Mouse (Mus musculus): ENCODE results near the gene Atp6v0a4. TPM values are rescaled to one million over a fixed set of nuclear protein-coding genes. Genes with fewer than 3 reads are reported as not detected.

Gene Atp6v0a4
- polyA plus RNA-seq, 1 experiment from 2014 or later, result not detected

GRCm38 (mm10) chr6:38118341-38118740 lies 6.0 kb downstream of the Atp6v0a4 start:
- Histone ChIP-seq H3K27ac (ENCODE audit: low read depth, low read length) (no peak overlapping the region), H3K36me3 (ENCODE audit: control insufficient read depth, insufficient read depth, low read length) (no peaks in the 10 kb centered on the region), H3K27me3 (ENCODE audit: control insufficient read depth, insufficient read depth, low read length) (no peaks in the 10 kb centered on the region), H3K4me1 (ENCODE audit: control insufficient read depth, insufficient read depth, low read length) (no peaks in the 10 kb centered on the region), H3K4me3 (ENCODE audit: low read depth, low read length) (no peak overlapping the region), H3K9ac (ENCODE audit: low read length) (no peak overlapping the region), H3K9me3 (ENCODE audit: control insufficient read depth, low read length) (no peaks in the 10 kb centered on the region), H3K4me2 (no peak overlapping the region)
- DNase-seq (ENCODE audit: low spot score, missing footprints) (no peak), ATAC-seq (ENCODE audit: low FRiP score) (no peak)
- 89% methylated on average over 6 of the region's 6 CpGs for WGBS

- no peaks in the 10 kb centered on the region for H3K4me1 ChIP-seq (ENCODE audit: control insufficient read depth, insufficient read depth, low read length)
- DNase-seq (ENCODE audit: low spot score, missing footprints) (no peak), ATAC-seq (ENCODE audit: low FRiP score) (no peak)
- no peak overlapping the region for H3K9ac ChIP-seq (ENCODE audit: low read length)
- H3K27me3 ChIP-seq (ENCODE audit: control insufficient read depth, insufficient read depth, low read length), result no peaks in the 10 kb centered on the region
- H3K4me2 ChIP-seq, result no peak overlapping the region
- H3K36me3 ChIP-seq (ENCODE audit: control insufficient read depth, insufficient read depth, low read length), result no peaks in the 10 kb centered on the region
- H3K9me3 ChIP-seq (ENCODE audit: control insufficient read depth, low read length), result no peaks in the 10 kb centered on the region
- H3K27ac ChIP-seq (ENCODE audit: low read depth, low read length), result no peak overlapping the region
- 79% methylated on average over 4 of the region's 4 CpGs for WGBS
- no peak overlapping the region for H3K4me3 ChIP-seq (ENCODE audit: low read depth, low read length)
Measured at GRCm38 (mm10) chr6:38116107-38116770, 8.1 kb downstream of the Atp6v0a4 start.

- ATAC-seq (ENCODE audit: low FRiP score), result no peak
- DNase-seq (ENCODE audit: low spot score, missing footprints), result peak; percentile 65
- no peaks in the 10 kb centered on the region for H3K4me1 ChIP-seq (ENCODE audit: control insufficient read depth, insufficient read depth, low read length)
- WGBS, result 76% methylated on average over 9 of the region's 9 CpGs
- no peak overlapping the region for H3K27ac ChIP-seq (ENCODE audit: low read depth, low read length)
- H3K4me3 ChIP-seq (ENCODE audit: low read depth, low read length), result no peak overlapping the region
- no peak overlapping the region for H3K4me2 ChIP-seq
- no peak overlapping the region for H3K9ac ChIP-seq (ENCODE audit: low read length)
- H3K36me3 ChIP-seq (ENCODE audit: control insufficient read depth, insufficient read depth, low read length), result no peaks in the 10 kb centered on the region
- H3K27me3 ChIP-seq (ENCODE audit: control insufficient read depth, insufficient read depth, low read length), result no peaks in the 10 kb centered on the region
- H3K9me3 ChIP-seq (ENCODE audit: control insufficient read depth, low read length), result no peaks in the 10 kb centered on the region
Measured at GRCm38 (mm10) chr6:38110859-38111258, 13.5 kb downstream of the Atp6v0a4 start.

GRCm38 (mm10) chr6:38109871-38110270 lies 14.5 kb downstream of the Atp6v0a4 start:
- no peaks in the 10 kb centered on the region for H3K27me3 ChIP-seq (ENCODE audit: control insufficient read depth, insufficient read depth, low read length)
- no peak overlapping the region for H3K4me3 ChIP-seq (ENCODE audit: low read depth, low read length)
- H3K36me3 ChIP-seq (ENCODE audit: control insufficient read depth, insufficient read depth, low read length), result no peaks in the 10 kb centered on the region
- no peak overlapping the region for H3K27ac ChIP-seq (ENCODE audit: low read depth, low read length)
- DNase-seq (ENCODE audit: low spot score, missing footprints) (peak; percentile 69), ATAC-seq (ENCODE audit: low FRiP score) (no peak)
- no peak overlapping the region for H3K4me2 ChIP-seq
- no peak overlapping the region for H3K9ac ChIP-seq (ENCODE audit: low read length)
- 24% methylated on average over 9 of the region's 9 CpGs for WGBS
- no peaks in the 10 kb centered on the region for H3K9me3 ChIP-seq (ENCODE audit: control insufficient read depth, low read length)
- no peaks in the 10 kb centered on the region for H3K4me1 ChIP-seq (ENCODE audit: control insufficient read depth, insufficient read depth, low read length)

- H3K9me3 ChIP-seq (ENCODE audit: control insufficient read depth, low read length), result no peaks in the 10 kb centered on the region
- no peaks in the 10 kb centered on the region for H3K36me3 ChIP-seq (ENCODE audit: control insufficient read depth, insufficient read depth, low read length)
- no peak within 1 kb of the TSS for H3K9ac ChIP-seq (ENCODE audit: low read length)
- no peak within 1 kb of the TSS for H3K4me3 ChIP-seq (ENCODE audit: low read depth, low read length)
- 24% methylated on average over 9 of the region's 9 CpGs for WGBS
- DNase-seq (ENCODE audit: low spot score, missing footprints), result peak; percentile 31
- H3K4me2 ChIP-seq, result no peak within 1 kb of the TSS
- ATAC-seq (ENCODE audit: low FRiP score), result no peak
- no peaks in the 10 kb centered on the region for H3K27me3 ChIP-seq (ENCODE audit: control insufficient read depth, insufficient read depth, low read length)
- H3K4me1 ChIP-seq (ENCODE audit: control insufficient read depth, insufficient read depth, low read length), result no peaks in the 10 kb centered on the region
- no peak within 1 kb of the TSS for H3K27ac ChIP-seq (ENCODE audit: low read depth, low read length)
Measured at GRCm38 (mm10) chr6:38109160-38109795, 15.1 kb downstream of the Atp6v0a4 start, which contains the start of gene Tmem213. TSS of gene Tmem213 (plus strand) at chr6:38109255.

- H3K36me3 ChIP-seq (ENCODE audit: control insufficient read depth, insufficient read depth, low read length), result no peaks in the 10 kb centered on the region
- H3K27me3 ChIP-seq (ENCODE audit: control insufficient read depth, insufficient read depth, low read length), result no peaks in the 10 kb centered on the region
- H3K9me3 ChIP-seq (ENCODE audit: control insufficient read depth, low read length), result no peaks in the 10 kb centered on the region
- H3K4me1 ChIP-seq (ENCODE audit: control insufficient read depth, insufficient read depth, low read length), result no peaks in the 10 kb centered on the region
- no peak for ATAC-seq (ENCODE audit: low FRiP score)
- no peak for DNase-seq (ENCODE audit: low spot score, missing footprints)
- WGBS, result 92% methylated on average over 5 of the region's 5 CpGs
- H3K4me2 ChIP-seq, result no peak overlapping the region
- no peak overlapping the region for H3K4me3 ChIP-seq (ENCODE audit: low read depth, low read length)
- no peak overlapping the region for H3K27ac ChIP-seq (ENCODE audit: low read depth, low read length)
- no peak overlapping the region for H3K9ac ChIP-seq (ENCODE audit: low read length)
Measured at GRCm38 (mm10) chr6:38108449-38108848, 15.9 kb downstream of the Atp6v0a4 start.

GRCm38 (mm10) chr6:38105924-38106323 lies 18.5 kb downstream of the Atp6v0a4 start:
- Histone ChIP-seq H3K36me3 (ENCODE audit: control insufficient read depth, insufficient read depth, low read length) (no peaks in the 10 kb centered on the region), H3K27me3 (ENCODE audit: control insufficient read depth, insufficient read depth, low read length) (no peaks in the 10 kb centered on the region), H3K4me1 (ENCODE audit: control insufficient read depth, insufficient read depth, low read length) (no peaks in the 10 kb centered on the region), H3K9me3 (ENCODE audit: control insufficient read depth, low read length) (no peaks in the 10 kb centered on the region), H3K27ac (ENCODE audit: low read depth, low read length) (no peak overlapping the region), H3K4me2 (no peak overlapping the region), H3K4me3 (ENCODE audit: low read depth, low read length) (no peak overlapping the region), H3K9ac (ENCODE audit: low read length) (no peak overlapping the region)
- WGBS, result 91% methylated on average over 9 of the region's 9 CpGs
- DNase-seq (ENCODE audit: low spot score, missing footprints) (no peak), ATAC-seq (ENCODE audit: low FRiP score) (no peak)

GRCm38 (mm10) chr6:38103775-38104174 lies 20.6 kb downstream of the Atp6v0a4 start:
- Histone ChIP-seq H3K9ac (ENCODE audit: low read length) (no peak overlapping the region), H3K36me3 (ENCODE audit: control insufficient read depth, insufficient read depth, low read length) (no peaks in the 10 kb centered on the region), H3K27me3 (ENCODE audit: control insufficient read depth, insufficient read depth, low read length) (no peaks in the 10 kb centered on the region), H3K27ac (ENCODE audit: low read depth, low read length) (no peak overlapping the region), H3K4me2 (no peak overlapping the region), H3K9me3 (ENCODE audit: control insufficient read depth, low read length) (no peaks in the 10 kb centered on the region), H3K4me3 (ENCODE audit: low read depth, low read length) (no peak overlapping the region), H3K4me1 (ENCODE audit: control insufficient read depth, insufficient read depth, low read length) (no peaks in the 10 kb centered on the region)
- DNase-seq (ENCODE audit: low spot score, missing footprints) (no peak), ATAC-seq (ENCODE audit: low FRiP score) (no peak)
- 55% methylated on average over 6 of the region's 6 CpGs for WGBS

- H3K4me1 ChIP-seq (ENCODE audit: control insufficient read depth, insufficient read depth, low read length), result no peaks in the 10 kb centered on the region
- no peaks in the 10 kb centered on the region for H3K9me3 ChIP-seq (ENCODE audit: control insufficient read depth, low read length)
- no peaks in the 10 kb centered on the region for H3K36me3 ChIP-seq (ENCODE audit: control insufficient read depth, insufficient read depth, low read length)
- no peak overlapping the region for H3K4me3 ChIP-seq (ENCODE audit: low read depth, low read length)
- H3K27me3 ChIP-seq (ENCODE audit: control insufficient read depth, insufficient read depth, low read length), result no peaks in the 10 kb centered on the region
- 90% methylated on average over 7 of the region's 7 CpGs for WGBS
- ATAC-seq (ENCODE audit: low FRiP score) (no peak), DNase-seq (ENCODE audit: low spot score, missing footprints) (no peak)
- no peak overlapping the region for H3K4me2 ChIP-seq
- H3K27ac ChIP-seq (ENCODE audit: low read depth, low read length), result no peak overlapping the region
- H3K9ac ChIP-seq (ENCODE audit: low read length), result no peak overlapping the region
Measured at GRCm38 (mm10) chr6:38102216-38102795, 22.1 kb downstream of the Atp6v0a4 start.

Measured in midbrain, embryonic 11.5 days (tissue).